Mouse (Mus musculus): ENCODE data around the gene Olfr705. TPM values are rescaled to one million over a fixed set of nuclear protein-coding genes. Genes with fewer than 3 reads are reported as not detected.
"Not testable (repeated sequence)": the region's sequence is repeated elsewhere in the genome, so short reads cannot be mapped to it uniquely, and the experiment has no call there.

Gene Olfr705
- polyA plus RNA-seq (2014; fragmentation: Nextera tagmentation; extraction: Ambion mirVana): not detected in 2 replicates

DNA sequence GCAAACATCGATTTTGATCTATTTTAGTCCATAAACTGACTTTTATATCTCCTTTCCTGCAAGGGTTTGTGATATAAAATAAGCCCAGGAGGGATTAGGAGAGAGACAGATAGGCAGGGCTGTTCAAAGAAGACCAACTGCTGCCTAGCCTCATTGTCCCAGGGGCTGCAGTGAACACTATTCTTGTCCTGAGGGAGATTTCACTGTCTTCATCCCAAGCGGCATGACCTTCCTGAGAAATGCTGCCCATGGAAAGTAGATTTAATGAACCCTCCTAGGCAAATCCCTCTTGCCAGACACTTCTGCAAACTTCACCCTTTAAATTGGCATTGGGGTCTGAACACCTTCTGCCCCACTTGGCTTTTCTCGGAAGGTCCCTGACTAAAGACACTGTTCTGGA, at the start of gene Olfr705:
Gene Olfr705, minus strand, starts transcription at position 101 of the 400 bp plus-strand sequence.
- 89% methylated on average over 3 of the region's 3 CpGs for WGBS
- ATAC-seq (ENCODE audit: low FRiP score): no peak
- no peak within 1 kb of the TSS for H3K9ac ChIP-seq (ENCODE audit: low read depth, low read length)

DNA sequence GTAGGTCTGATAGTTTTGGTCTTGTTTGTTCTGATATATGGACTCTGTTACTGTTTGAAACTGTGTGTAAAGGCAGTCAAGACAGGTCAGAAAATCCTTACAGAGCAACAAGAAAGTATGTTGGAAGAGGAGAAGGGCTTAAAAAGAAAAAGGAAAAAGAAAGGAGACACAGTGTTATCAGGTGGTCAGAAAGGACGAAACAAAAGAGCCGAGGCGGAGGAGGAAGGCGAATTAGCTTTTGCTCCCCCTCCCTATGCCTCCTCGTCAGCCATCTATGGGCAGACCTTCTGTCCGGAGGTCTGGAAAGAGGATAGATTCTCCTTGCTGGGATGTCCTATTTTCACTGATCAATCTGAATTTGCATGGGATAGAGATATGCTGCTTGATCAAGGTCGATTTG, 44.3 kb upstream of the Olfr705 start:
- H3K9ac ChIP-seq (ENCODE audit: low read depth, low read length); DNase-seq (ENCODE audit: low spot score); H3K4me3 ChIP-seq (ENCODE audit: low read depth, low read length); ATAC-seq (ENCODE audit: low FRiP score); H3K27me3 ChIP-seq (ENCODE audit: control insufficient read depth, insufficient read depth, low read length); H3K36me3 ChIP-seq (ENCODE audit: control insufficient read depth, insufficient read depth, low read length); H3K4me1 ChIP-seq (replicated peaks; ENCODE audit: control insufficient read depth, insufficient read depth, low read length); H3K9me3 ChIP-seq (ENCODE audit: control insufficient read depth, low read length); H3K27ac ChIP-seq (ENCODE audit: low read depth, low read length); H3K4me2 ChIP-seq (replicated peaks; ENCODE audit: low read depth, low read length): not testable (repeated sequence)
- WGBS: 93% methylated on average over 2 of the region's 7 CpGs

More for the DNA sequence above, at the start of gene Olfr705:
- Histone ChIP-seq H3K27ac (ENCODE audit: low read depth, low read length) (no peak within 1 kb of the TSS), H3K27me3 (ENCODE audit: control insufficient read depth, insufficient read depth, low read length) (no peaks in the 10 kb centered on the region), H3K4me1 (replicated peaks; ENCODE audit: control insufficient read depth, insufficient read depth, low read length) (no peaks in the 10 kb centered on the region), H3K4me2 (replicated peaks; ENCODE audit: low read depth, low read length) (no peak within 1 kb of the TSS), H3K9me3 (ENCODE audit: control insufficient read depth, low read length) (no peaks in the 10 kb centered on the region), H3K36me3 (ENCODE audit: control insufficient read depth, insufficient read depth, low read length) (no peaks in the 10 kb centered on the region), H3K4me3 (ENCODE audit: low read depth, low read length) (no peak within 1 kb of the TSS)
- no peak for DNase-seq (ENCODE audit: low spot score)

DNA sequence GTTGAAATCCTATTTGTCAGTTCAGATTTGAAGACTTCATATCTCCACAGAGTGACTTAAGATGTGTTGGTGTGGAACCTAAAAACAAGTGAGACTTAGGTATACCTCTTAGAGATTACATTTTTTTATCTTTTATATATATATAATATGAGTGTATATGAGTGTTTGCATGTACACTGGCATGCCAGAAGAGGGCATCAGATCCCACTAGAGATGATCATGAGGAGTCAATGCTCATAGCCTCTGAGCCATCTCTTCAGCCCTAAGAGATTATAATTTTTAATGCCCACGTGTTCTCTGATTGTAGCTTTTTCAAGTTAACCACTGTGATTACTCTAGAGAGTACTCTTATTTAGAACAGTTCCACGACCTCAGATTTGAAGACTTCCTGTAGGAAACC, 31.0 kb upstream of the Olfr705 start, which contains the start of gene Olfr1532-ps1:
Gene Olfr1532-ps1, plus strand, starts transcription at position 326 of the 400 bp plus-strand sequence.
- DNase-seq (ENCODE audit: low spot score): no peak
- H3K9me3 ChIP-seq (ENCODE audit: control insufficient read depth, low read length): no peaks in the 10 kb centered on the region
- no peaks in the 10 kb centered on the region for H3K4me1 ChIP-seq (replicated peaks; ENCODE audit: control insufficient read depth, insufficient read depth, low read length)
- H3K4me3 ChIP-seq (ENCODE audit: low read depth, low read length): no peak within 1 kb of the TSS
- ATAC-seq (ENCODE audit: low FRiP score): no peak
- 66% methylated on average over 2 of the region's 2 CpGs for WGBS
- H3K27ac ChIP-seq (ENCODE audit: low read depth, low read length): no peak within 1 kb of the TSS
- H3K9ac ChIP-seq (ENCODE audit: low read depth, low read length): no peak within 1 kb of the TSS
- H3K4me2 ChIP-seq (replicated peaks; ENCODE audit: low read depth, low read length): no peak within 1 kb of the TSS
- H3K27me3 ChIP-seq (ENCODE audit: control insufficient read depth, insufficient read depth, low read length): no peaks in the 10 kb centered on the region
- no peaks in the 10 kb centered on the region for H3K36me3 ChIP-seq (ENCODE audit: control insufficient read depth, insufficient read depth, low read length)

DNA sequence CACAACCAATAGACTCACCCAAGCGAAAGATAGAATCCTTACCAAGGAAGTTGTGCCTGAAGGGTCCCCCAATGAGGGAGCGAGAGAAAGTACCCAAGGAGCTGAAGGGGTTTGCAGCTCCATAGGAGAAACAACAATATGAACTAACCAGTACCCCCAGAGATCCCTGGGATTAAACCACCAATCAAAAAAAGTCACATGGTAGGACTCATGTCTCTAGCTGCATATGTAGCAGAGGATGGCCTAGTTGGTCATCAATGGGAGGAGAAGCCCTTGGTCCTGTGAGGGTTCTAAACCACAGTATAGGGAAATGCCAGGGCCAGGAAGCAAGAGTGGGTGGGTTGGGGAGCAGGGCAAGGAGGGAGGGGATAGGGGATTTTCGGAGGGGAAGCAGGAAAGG, 24.4 kb upstream of the Olfr705 start, which contains the start of gene Olfr707:
Gene Olfr707, minus strand, starts transcription at position 101 of the 400 bp plus-strand sequence.
- not testable (repeated sequence) for H3K4me3 ChIP-seq (ENCODE audit: low read depth, low read length); H3K27me3 ChIP-seq (ENCODE audit: control insufficient read depth, insufficient read depth, low read length); H3K27ac ChIP-seq (ENCODE audit: low read depth, low read length); H3K4me2 ChIP-seq (replicated peaks; ENCODE audit: low read depth, low read length); H3K9me3 ChIP-seq (ENCODE audit: control insufficient read depth, low read length); H3K36me3 ChIP-seq (ENCODE audit: control insufficient read depth, insufficient read depth, low read length); H3K9ac ChIP-seq (ENCODE audit: low read depth, low read length); H3K4me1 ChIP-seq (replicated peaks; ENCODE audit: control insufficient read depth, insufficient read depth, low read length); ATAC-seq (ENCODE audit: low FRiP score); DNase-seq (ENCODE audit: low spot score)
- WGBS: 86% methylated on average over 3 of the region's 3 CpGs

DNA sequence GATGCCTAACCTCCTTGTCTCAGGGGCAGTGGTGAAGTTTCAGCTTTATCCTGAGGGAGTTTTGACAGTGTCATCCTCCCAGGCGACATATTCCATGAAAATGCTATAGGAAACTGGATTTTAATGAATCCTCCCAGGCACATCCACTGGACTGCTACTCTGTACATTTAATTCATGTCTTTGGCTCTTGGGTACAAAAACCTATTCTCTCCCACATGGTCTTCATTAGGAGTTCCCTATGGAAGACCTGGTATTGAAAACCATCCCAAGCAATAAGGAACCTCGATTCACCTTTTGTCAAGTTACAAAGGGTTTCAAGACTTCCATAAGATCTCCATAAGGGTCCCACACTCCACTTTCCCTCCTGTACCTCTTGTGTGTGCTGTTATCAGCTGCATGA, 11.4 kb upstream of the Olfr705 start, which contains the start of gene Olfr706:
Gene Olfr706, minus strand, starts transcription at position 101 of the 400 bp plus-strand sequence.
- Histone ChIP-seq H3K9ac (ENCODE audit: low read depth, low read length) (no peak within 1 kb of the TSS), H3K27ac (ENCODE audit: low read depth, low read length) (no peak within 1 kb of the TSS), H3K4me1 (replicated peaks; ENCODE audit: control insufficient read depth, insufficient read depth, low read length) (no peaks in the 10 kb centered on the region), H3K4me2 (replicated peaks; ENCODE audit: low read depth, low read length) (no peak within 1 kb of the TSS), H3K36me3 (ENCODE audit: control insufficient read depth, insufficient read depth, low read length) (no peaks in the 10 kb centered on the region), H3K4me3 (ENCODE audit: low read depth, low read length) (no peak within 1 kb of the TSS), H3K9me3 (ENCODE audit: control insufficient read depth, low read length) (no peaks in the 10 kb centered on the region), H3K27me3 (ENCODE audit: control insufficient read depth, insufficient read depth, low read length) (no peaks in the 10 kb centered on the region)
- WGBS: 88% methylated on average over 2 of the region's 2 CpGs
- ATAC-seq (ENCODE audit: low FRiP score) (no peak), DNase-seq (ENCODE audit: low spot score) (no peak)

DNA sequence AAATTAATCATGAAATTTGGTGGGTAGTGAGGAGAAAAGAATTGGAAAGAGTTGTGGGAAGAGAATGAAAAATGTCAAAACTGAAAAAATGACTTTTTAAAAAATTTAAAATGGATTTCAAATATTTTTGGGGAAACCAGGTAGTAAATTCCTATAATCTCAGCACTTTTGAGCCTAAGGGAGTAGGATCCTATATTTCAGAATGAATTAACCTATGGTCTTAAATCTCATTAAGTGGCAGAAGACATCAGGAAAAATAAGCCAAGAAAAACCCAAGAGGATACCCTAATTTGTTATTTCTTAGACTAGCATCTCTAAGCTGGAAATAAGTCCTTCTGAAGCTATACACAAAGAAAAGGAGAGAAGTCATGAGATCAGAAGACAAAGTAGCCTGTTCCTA, 13.8 kb downstream of the Olfr705 start, which contains the start of gene Olfr704:
Gene Olfr704, plus strand, starts transcription at position 301 of the 400 bp plus-strand sequence.
- DNase-seq (ENCODE audit: low spot score): no peak
- H3K4me1 ChIP-seq (replicated peaks; ENCODE audit: control insufficient read depth, insufficient read depth, low read length): no peaks in the 10 kb centered on the region
- no peaks in the 10 kb centered on the region for H3K27me3 ChIP-seq (ENCODE audit: control insufficient read depth, insufficient read depth, low read length)
- no peak within 1 kb of the TSS for H3K4me2 ChIP-seq (replicated peaks; ENCODE audit: low read depth, low read length)
- no peak within 1 kb of the TSS for H3K9ac ChIP-seq (ENCODE audit: low read depth, low read length)
- H3K4me3 ChIP-seq (ENCODE audit: low read depth, low read length): no peak within 1 kb of the TSS
- H3K36me3 ChIP-seq (ENCODE audit: control insufficient read depth, insufficient read depth, low read length): no peaks in the 10 kb centered on the region
- no peak for ATAC-seq (ENCODE audit: low FRiP score)
- H3K27ac ChIP-seq (ENCODE audit: low read depth, low read length): no peak within 1 kb of the TSS
- H3K9me3 ChIP-seq (ENCODE audit: control insufficient read depth, low read length): no peaks in the 10 kb centered on the region

DNA sequence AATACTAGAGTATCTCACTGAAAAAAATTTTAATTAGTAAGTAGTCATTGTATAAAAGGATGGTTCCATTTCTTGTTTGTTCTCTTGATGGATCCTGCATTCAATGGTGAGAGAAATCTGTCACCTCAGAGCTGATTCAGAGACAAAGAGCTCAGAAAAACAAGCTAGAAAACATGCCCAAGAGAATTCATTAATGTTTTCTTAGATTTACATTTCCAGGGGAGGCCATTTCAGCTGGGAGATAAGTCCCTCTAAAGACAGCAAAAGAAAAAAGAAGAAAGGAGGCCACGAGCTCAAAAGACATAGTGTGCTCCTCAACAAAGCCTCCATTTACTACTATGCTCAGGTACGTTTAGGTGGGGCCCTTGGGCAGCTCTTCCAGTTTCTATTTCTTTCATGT, 33.6 kb downstream of the Olfr705 start, which contains the start of gene Olfr703:
Gene Olfr703, plus strand, starts transcription at position 301 of the 400 bp plus-strand sequence.
- no peak within 1 kb of the TSS for H3K27ac ChIP-seq (ENCODE audit: low read depth, low read length)
- H3K4me2 ChIP-seq (replicated peaks; ENCODE audit: low read depth, low read length): no peak within 1 kb of the TSS
- H3K4me3 ChIP-seq (ENCODE audit: low read depth, low read length): no peak within 1 kb of the TSS
- DNase-seq (ENCODE audit: low spot score): no peak
- no peaks in the 10 kb centered on the region for H3K27me3 ChIP-seq (ENCODE audit: control insufficient read depth, insufficient read depth, low read length)
- no peak for ATAC-seq (ENCODE audit: low FRiP score)
- H3K9me3 ChIP-seq (ENCODE audit: control insufficient read depth, low read length): no peaks in the 10 kb centered on the region
- no peak within 1 kb of the TSS for H3K9ac ChIP-seq (ENCODE audit: low read depth, low read length)
- no peaks in the 10 kb centered on the region for H3K4me1 ChIP-seq (replicated peaks; ENCODE audit: control insufficient read depth, insufficient read depth, low read length)
- WGBS: 55% methylated on average over 2 of the region's 2 CpGs
- H3K36me3 ChIP-seq (ENCODE audit: control insufficient read depth, insufficient read depth, low read length): no peaks in the 10 kb centered on the region

DNA sequence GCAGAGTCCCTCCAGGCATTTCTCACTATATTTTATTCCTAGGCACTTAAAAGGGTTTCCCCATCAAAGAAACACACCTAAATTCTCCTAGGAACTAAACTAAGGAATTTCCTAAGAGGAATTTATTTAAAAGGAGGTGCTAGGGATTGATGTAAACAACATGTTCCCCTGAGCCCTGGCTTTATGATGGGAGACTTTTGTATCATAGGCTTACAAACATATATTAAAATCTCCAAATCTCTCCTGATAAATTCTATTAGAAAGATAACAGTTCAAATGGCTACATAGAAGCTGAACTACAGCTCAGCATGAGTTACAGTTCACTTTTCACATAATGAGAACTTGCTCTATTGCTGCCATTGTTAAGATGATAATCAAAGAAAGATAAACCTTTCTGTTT, 42.9 kb downstream of the Olfr705 start, which contains the start of gene Olfr702:
Gene Olfr702, minus strand, starts transcription at position 101 of the 400 bp plus-strand sequence.
- Histone ChIP-seq H3K36me3 (ENCODE audit: control insufficient read depth, insufficient read depth, low read length) (no peaks in the 10 kb centered on the region), H3K27me3 (ENCODE audit: control insufficient read depth, insufficient read depth, low read length) (no peaks in the 10 kb centered on the region)

More for the DNA sequence above, 42.9 kb downstream of the Olfr705 start, which contains the start of gene Olfr702:
- DNase-seq (ENCODE audit: low spot score) (no peak), ATAC-seq (ENCODE audit: low FRiP score) (no peak)
- Histone ChIP-seq H3K9ac (ENCODE audit: low read depth, low read length) (no peak within 1 kb of the TSS), H3K4me1 (replicated peaks; ENCODE audit: control insufficient read depth, insufficient read depth, low read length) (no peaks in the 10 kb centered on the region), H3K9me3 (ENCODE audit: control insufficient read depth, low read length) (no peaks in the 10 kb centered on the region), H3K4me2 (replicated peaks; ENCODE audit: low read depth, low read length) (no peak within 1 kb of the TSS), H3K27ac (ENCODE audit: low read depth, low read length) (no peak within 1 kb of the TSS), H3K4me3 (ENCODE audit: low read depth, low read length) (no peak within 1 kb of the TSS)
